Mouse (Mus musculus): ENCODE data around the gene Ache.

- peak; percentile 58 for TF ChIP-seq POLR2A (IDR thresholded peaks at IDR 0.05; ENCODE audit: low read depth, low read length)
- no peak for TF ChIP-seq CTCF (conservative IDR thresholded peaks at IDR 0.05 in 1 of 2, IDR thresholded peaks at IDR 0.05 in 1 of 2; ENCODE audit: low read depth in 2 of 2, low read length in 2 of 2)
- no peak for TF ChIP-seq MEF2A (IDR thresholded peaks at IDR 0.05; ENCODE audit: borderline replicate concordance, low read depth, low read length)
Measured at GRCm38 (mm10) chr5:137305822-137306221, 18.5 kb downstream of the Ache start.

All from CH12.LX (cell line).